ENCODE assay signal across 9 mouse cellular contexts in the genomic region with DNA sequence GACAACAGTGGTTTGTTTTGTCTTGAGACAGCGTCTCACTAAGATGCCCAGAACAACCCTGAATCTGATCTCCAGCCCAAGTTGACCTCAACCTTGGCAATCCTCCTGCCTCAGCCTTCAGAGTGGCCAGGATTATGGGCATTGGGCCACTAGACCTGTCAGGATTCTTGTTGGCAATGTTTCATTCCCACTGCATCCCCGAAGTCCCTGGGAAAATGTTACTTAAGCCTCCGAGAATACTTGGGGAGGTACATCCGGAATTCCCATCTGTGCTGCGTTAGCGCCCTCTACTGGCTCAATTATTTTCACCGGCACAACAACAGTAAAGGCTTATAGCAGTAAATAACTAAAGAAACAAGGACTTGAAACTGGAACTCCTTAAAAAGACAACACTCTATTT.
A peak's percentile ranks its signal among the peaks of the same experiment; 100 is the strongest.
DNase-seq lines count a peak whose midpoint lies in the region; ATAC-seq and TF ChIP-seq lines count a peak whose summit lies in the region.
"Had no signal": no experiment of that assay in that cellular context is flagged by ENCODE, and none has a peak within 500 bp of the region (broad histone marks: within the 10 kb centered on the region; RNA-seq: fewer than 3 reads in every experiment).

No protein-coding gene starts in this region.

- H3K36me3 ChIP-seq in intestine, postnatal 0 days (ENCODE audit: control insufficient read depth, insufficient read depth), result no peaks in the 10 kb centered on the region
- H3K36me3 ChIP-seq in intestine, embryonic 16.5 days (ENCODE audit: control insufficient read depth, insufficient read depth, low read length), result no peaks in the 10 kb centered on the region
- H3K36me3 ChIP-seq in forebrain, embryonic 11.5 days (ENCODE audit: control insufficient read depth, insufficient read depth, low read length), result no peaks in the 10 kb centered on the region
- H3K36me3 ChIP-seq: embryonic facial prominence, embryonic 13.5 days had no signal

- no peaks in the 10 kb centered on the region for H3K9me3 ChIP-seq in intestine, postnatal 0 days (ENCODE audit: control insufficient read depth)
- H3K9me3 ChIP-seq in intestine, embryonic 16.5 days (ENCODE audit: control insufficient read depth, low read length), result 0 out of 2 replicates have a peak, but pooled peaks cover 3% of the 10 kb centered on the region
- no peaks in the 10 kb centered on the region for H3K9me3 ChIP-seq in forebrain, embryonic 11.5 days (ENCODE audit: control insufficient read depth, low read length)
- H3K9me3 ChIP-seq: embryonic facial prominence, embryonic 13.5 days had no signal

- no peak overlapping the region for H3K27ac ChIP-seq in intestine, postnatal 0 days (ENCODE audit: low read depth, low read length)
- H3K27ac ChIP-seq in intestine, embryonic 16.5 days (ENCODE audit: low read length), result no peak overlapping the region
- H3K27ac ChIP-seq in forebrain, embryonic 11.5 days (ENCODE audit: low read depth, low read length), result no peak overlapping the region
- H3K27ac ChIP-seq in olfactory bulb, adult 2 months (ENCODE audit: insufficient read depth, low read depth, low read length), result no peak overlapping the region
- H3K27ac ChIP-seq: embryonic facial prominence, embryonic 13.5 days had no signal

- H3K4me1 ChIP-seq in intestine, postnatal 0 days (replicated peaks; ENCODE audit: control insufficient read depth, insufficient read depth, low read length), result no peaks in the 10 kb centered on the region
- no peaks in the 10 kb centered on the region for H3K4me1 ChIP-seq in intestine, embryonic 16.5 days (ENCODE audit: control insufficient read depth, insufficient read depth, low read length)
- H3K4me1 ChIP-seq in forebrain, embryonic 11.5 days (replicated peaks; ENCODE audit: control insufficient read depth, insufficient read depth, low read length), result no peaks in the 10 kb centered on the region
- peaks cover 2% of the 10 kb centered on the region for H3K4me1 ChIP-seq in olfactory bulb, adult 2 months (ENCODE audit: control insufficient read depth, insufficient read depth, low read length)

- TF ChIP-seq CTCF in intestine, postnatal 0 days (IDR thresholded peaks at IDR 0.05; ENCODE audit: low read depth), result peak; percentile 91
- TF ChIP-seq CTCF in brain, embryonic 14.5 days (IDR thresholded peaks at IDR 0.05; ENCODE audit: borderline replicate concordance, extremely low read depth, insufficient read depth, insufficient read length), result peak; percentile 76; the same call in 1 of the 2 replicates
- 0 out of 2 replicates have a peak, but pooled peaks have one; percentile 22 for TF ChIP-seq CTCF in olfactory bulb, adult 2 months (IDR thresholded peaks at IDR 0.05; ENCODE audit: insufficient read depth, low read depth, low read length)

- no peak for ATAC-seq in intestine, postnatal 0 days
- ATAC-seq in intestine, embryonic 16.5 days, result no peak
- ATAC-seq in forebrain, embryonic 11.5 days (replicated peaks; ENCODE audit: low FRiP score), result no peak

- H3K27me3 ChIP-seq in intestine, postnatal 0 days (replicated peaks; ENCODE audit: control insufficient read depth, insufficient read depth, low read length), result no peaks in the 10 kb centered on the region
- H3K27me3 ChIP-seq in intestine, embryonic 16.5 days (replicated peaks; ENCODE audit: control insufficient read depth, insufficient read depth, low read length), result no peaks in the 10 kb centered on the region
- H3K27me3 ChIP-seq in forebrain, embryonic 11.5 days (ENCODE audit: control insufficient read depth, insufficient read depth, low read length), result no peaks in the 10 kb centered on the region

- intact Hi-C loops in left cerebral cortex, postnatal 10 days (cut with DNase I), result loop anchor here (5.0 to 10.0 kb wide), 4 partner anchors 372 to 782 kb away; no protein-coding TSS in a partner anchor

- H3K9ac ChIP-seq in intestine, postnatal 0 days (ENCODE audit: low read depth, low read length), result no peak overlapping the region
- H3K9ac ChIP-seq in intestine, embryonic 16.5 days (ENCODE audit: low read depth, low read length), result no peak overlapping the region
- H3K9ac ChIP-seq in forebrain, embryonic 11.5 days (ENCODE audit: low read length), result no peak overlapping the region
- H3K9ac ChIP-seq: embryonic facial prominence, embryonic 13.5 days had no signal

- no peak overlapping the region for H3K4me3 ChIP-seq in intestine, postnatal 0 days (ENCODE audit: low read depth, low read length)
- H3K4me3 ChIP-seq in intestine, embryonic 16.5 days (ENCODE audit: low read length), result no peak overlapping the region
- H3K4me3 ChIP-seq in forebrain, embryonic 11.5 days (ENCODE audit: low read depth, low read length), result no peak overlapping the region
- H3K4me3 ChIP-seq in olfactory bulb, adult 2 months (ENCODE audit: insufficient read depth, low read depth, low read length), result peak overlapping the region; percentile 13; the same call in 1 of the 2 replicates
- H3K4me3 ChIP-seq: embryonic facial prominence, embryonic 13.5 days had no signal

- TF ChIP-seq POLR2A in brain, embryonic 14.5 days (IDR thresholded peaks at IDR 0.05; ENCODE audit: borderline replicate concordance, extremely low read depth, insufficient read depth, insufficient read length, poor library complexity, severe bottlenecking), result no peak
- TF ChIP-seq POLR2A in olfactory bulb, adult 2 months (IDR thresholded peaks at IDR 0.05; ENCODE audit: insufficient read depth, low read depth, low read length), result no peak

- H3K4me2 ChIP-seq in intestine, postnatal 0 days (replicated peaks; ENCODE audit: low read depth), result no peak overlapping the region
- no peak overlapping the region for H3K4me2 ChIP-seq in intestine, embryonic 16.5 days (ENCODE audit: low read depth, low read length)
- H3K4me2 ChIP-seq in forebrain, embryonic 11.5 days (ENCODE audit: low read depth, low read length, severe bottlenecking), result no peak overlapping the region
- H3K4me2 ChIP-seq: embryonic facial prominence, embryonic 13.5 days had no signal

- DNase-seq in brain, embryonic 14.5 days (ENCODE audit: low read depth), result peak; percentile 92
- DNase-seq in forebrain, embryonic 11.5 days (ENCODE audit: low spot score), result peak; percentile 85
- peak; percentile 85 for DNase-seq in heart, postnatal 4 days
- peak; percentile 80 to 89 for DNase-seq in left cerebral cortex, postnatal 10 days (ENCODE audit: extremely low spot score in 1 of 2, low spot score in 2 of 2)
- peak; percentile 25 to 71 for DNase-seq in thymus, postnatal 10 days (ENCODE audit: low spot score in 2 of 2)

- WGBS in intestine, postnatal 0 days, result 14% methylated on average over 7 of the region's 7 CpGs
- WGBS in intestine, embryonic 16.5 days, result 16% methylated on average over 7 of the region's 7 CpGs
- 18% methylated on average over 7 of the region's 7 CpGs for WGBS in forebrain, embryonic 11.5 days
- WGBS in olfactory bulb, adult 2 months, result 8% methylated on average over 7 of the region's 7 CpGs

Comparison
In these comparisons a context has a peak if more than half of its experiments do, and no peak if none do; other contexts are left out.
1. CTCF ChIP-seq: peak in every context shown above with its lines; median percentile 91 in intestine, postnatal 0 days; 76 in brain, embryonic 14.5 days; 22 in olfactory bulb, adult 2 months.